16 mouse cellular contexts compared by ENCODE assay signal in genomic region chr17:8155982-8156381, GRCm38 (mm10). TPM values are rescaled to one million over a fixed set of nuclear protein-coding genes. Genes with fewer than 3 reads are reported as not detected.
"Had no signal": no experiment of that assay in that cellular context is flagged by ENCODE, and none has a peak within 500 bp of the region (broad histone marks: within the 10 kb centered on the region; RNA-seq: fewer than 3 reads in every experiment).

No protein-coding gene starts in this region.

RNA-seq across cellular contexts. Expression of gene Gm49673, which starts 8.4 kb away (rescaled TPM):
- polyA plus RNA-seq: limb, embryonic 10.5 days; limb, embryonic 12.5 days; limb, embryonic 15.5 days; liver, embryonic 12.5 days; liver, embryonic 13.5 days; liver, embryonic 15.5 days; liver, embryonic 16.5 days; liver, postnatal 0 days; lung, embryonic 14.5 days; lung, embryonic 16.5 days; macrophage; midbrain, embryonic 11.5 days; midbrain, embryonic 12.5 days; midbrain, embryonic 14.5 days; midbrain, embryonic 16.5 days; myocyte had no signal
